Mouse (Mus musculus) MEL (cell line): ENCODE results near the gene Chst8. TPM values are rescaled to one million over a fixed set of nuclear protein-coding genes. Genes with fewer than 3 reads are reported as not detected.

Experiments
- DNase-seq: peaks from one replicate; pipeline ENCODE4 v3.0.0; 2011; ENCODE audit warnings: low read depth, low spot score
- H3K27ac ChIP-seq: 2 replicates; pipeline ENCODE4 v1.5.1; 2012; ENCODE audit warnings: low read depth, mild to moderate bottlenecking, control low read depth, low read length, moderate library complexity; ENCODE audit not compliant: control insufficient read depth
- H3K27me3 ChIP-seq, 2 experiments: fragments of 150-350 bp in 1 of 2; sonication (generic) in 1 of 2; 2 replicates each; pipeline ENCODE4 v1.6.1; 2012; ENCODE audit warnings: low read length in 2 of 2, mild to moderate bottlenecking in 2 of 2, improper control_type of control experiment in 1 of 2, moderate library complexity in 1 of 2; ENCODE audit not compliant: insufficient read depth in 2 of 2, control insufficient read depth in 1 of 2
- H3K36me3 ChIP-seq, 2 experiments: 2 replicates each; pipeline ENCODE4 v1.6.1; 2012 to 2014; ENCODE audit warnings: low read length in 2 of 2, improper control_type of control experiment in 1 of 2, inconsistent platforms in 1 of 2, mild to moderate bottlenecking in 1 of 2; ENCODE audit not compliant: insufficient read depth in 2 of 2, control insufficient read depth in 1 of 2
- H3K4me1 ChIP-seq, 2 experiments: fragments of 150-350 bp in 1 of 2; sonication (generic) in 1 of 2; 2 replicates each; pipeline ENCODE4 v1.6.1; 2012; ENCODE audit warnings: low read length in 2 of 2, improper control_type of control experiment in 1 of 2, mild to moderate bottlenecking in 1 of 2; ENCODE audit not compliant: insufficient read depth in 2 of 2, control insufficient read depth in 1 of 2
- H3K4me3 ChIP-seq, 2 experiments: fragments of 150-350 bp in 1 of 2; sonication (generic) in 1 of 2; 2 replicates each; pipeline ENCODE4 v1.5.1; 2012; ENCODE audit warnings: low read depth in 2 of 2, low read length in 2 of 2, mild to moderate bottlenecking in 2 of 2, moderate library complexity in 2 of 2, control low read depth in 1 of 2, improper control_type of control experiment in 1 of 2; ENCODE audit not compliant: control insufficient read depth in 1 of 2, insufficient read depth in 1 of 2
- H3K79me2 ChIP-seq: 2 replicates; pipeline ENCODE4 v1.6.1; 2012; ENCODE audit warnings: mild to moderate bottlenecking, low read length, moderate library complexity; ENCODE audit not compliant: control insufficient read depth, poor library complexity, insufficient read depth
- H3K9ac ChIP-seq: 2 replicates; pipeline ENCODE4 v1.6.1; 2012; ENCODE audit warnings: low read depth, mild to moderate bottlenecking, control low read depth, low read length, moderate library complexity; ENCODE audit not compliant: control insufficient read depth, poor library complexity, severe bottlenecking
- H3K9me3 ChIP-seq: fragments of 150-350 bp; sonication (generic); replicated peaks from 2 replicates; pipeline ENCODE4 v1.6.1; 2012; ENCODE audit warnings: mild to moderate bottlenecking, low read length, improper control_type of control experiment, moderate library complexity; ENCODE audit not compliant: insufficient read depth
- BHLHE40 ChIP-seq: IDR thresholded peaks from 2 replicates; pipeline ENCODE4 v1.6.1; 2012; ENCODE audit warnings: low read depth, mild to moderate bottlenecking, inconsistent platforms, low read length, improper control_type of control experiment, borderline replicate concordance
- CHD1 ChIP-seq: IDR thresholded peaks from 2 replicates; pipeline ENCODE4 v1.6.1; 2012; ENCODE audit warnings: low read depth, mild to moderate bottlenecking, inconsistent platforms, low read length, improper control_type of control experiment
- CHD2 ChIP-seq: IDR thresholded peaks from 2 replicates; pipeline ENCODE4 v1.6.1; 2011; ENCODE audit warnings: low read length, improper control_type of control experiment
- CTCF ChIP-seq, 3 experiments: IDR thresholded peaks in 2 of 3; conservative IDR thresholded peaks in 1 of 3; 2 replicates each; pipeline ENCODE4 v1.5.1; 2011 to 2012; ENCODE audit warnings: low read length in 3 of 3, low read depth in 2 of 3, mild to moderate bottlenecking in 2 of 3, improper control_type of control experiment in 1 of 3, inconsistent platforms in 1 of 3, mixed read lengths in 1 of 3, moderate library complexity in 1 of 3; ENCODE audit not compliant: control insufficient read depth in 1 of 3, insufficient read depth in 1 of 3, poor library complexity in 1 of 3, severe bottlenecking in 1 of 3
- E2F4 ChIP-seq: IDR thresholded peaks from 2 replicates; pipeline ENCODE4 v1.6.1; 2011; ENCODE audit warnings: low read depth, low read length, improper control_type of control experiment, borderline replicate concordance
- ELF1 ChIP-seq: IDR thresholded peaks from 2 replicates; pipeline ENCODE4 v1.6.1; 2014; ENCODE audit warnings: low read depth, mild to moderate bottlenecking, inconsistent platforms, low read length, improper control_type of control experiment, moderate library complexity
- EP300 ChIP-seq, 2 experiments: IDR thresholded peaks; 2 replicates each; pipeline ENCODE4 v1.6.1; 2011; ENCODE audit warnings: improper control_type of control experiment in 2 of 2, low read length in 2 of 2, low read depth in 1 of 2, mild to moderate bottlenecking in 1 of 2
- ETS1 ChIP-seq: IDR thresholded peaks from 2 replicates; pipeline ENCODE4 v1.6.1; 2012; ENCODE audit warnings: low read depth, mild to moderate bottlenecking, inconsistent platforms, low read length, improper control_type of control experiment, moderate library complexity
- GABPA ChIP-seq: IDR thresholded peaks from 2 replicates; pipeline ENCODE4 v1.6.1; 2012; ENCODE audit warnings: low read depth, mild to moderate bottlenecking, inconsistent platforms, low read length, improper control_type of control experiment, moderate library complexity
- HCFC1 ChIP-seq: IDR thresholded peaks from 2 replicates; pipeline ENCODE4 v1.6.1; 2012; ENCODE audit warnings: low read depth, mild to moderate bottlenecking, inconsistent platforms, low read length, improper control_type of control experiment, moderate library complexity
- JUND ChIP-seq: IDR thresholded peaks from 2 replicates; pipeline ENCODE4 v1.6.1; 2011; ENCODE audit warnings: low read depth, mild to moderate bottlenecking, improper control_type of control experiment, low read length
- KAT2A ChIP-seq: conservative IDR thresholded peaks from 2 replicates; pipeline ENCODE4 v1.6.1; 2012; ENCODE audit warnings: low read depth, low read length, improper control_type of control experiment, inconsistent platforms
- MAFK ChIP-seq: IDR thresholded peaks from 2 replicates; pipeline ENCODE4 v1.6.1; 2011; ENCODE audit warnings: low read depth, mild to moderate bottlenecking, low read length, improper control_type of control experiment, borderline replicate concordance
- MEF2A ChIP-seq: IDR thresholded peaks from 2 replicates; pipeline ENCODE4 v1.6.1; 2014; ENCODE audit warnings: low read depth, mild to moderate bottlenecking, inconsistent platforms, low read length, improper control_type of control experiment; ENCODE audit not compliant: poor library complexity, insufficient replicate concordance, severe bottlenecking; ENCODE audit errors: extremely low read depth
- MXI1 ChIP-seq: IDR thresholded peaks from 2 replicates; pipeline ENCODE4 v1.6.1; 2011; ENCODE audit warnings: mild to moderate bottlenecking, low read depth, low read length, improper control_type of control experiment
- MYB ChIP-seq: IDR thresholded peaks from 2 replicates; pipeline ENCODE4 v1.6.1; 2011; ENCODE audit warnings: mild to moderate bottlenecking, low read depth, low read length, improper control_type of control experiment
- POLR2A ChIP-seq, 2 experiments: IDR thresholded peaks; 2 replicates each; pipeline ENCODE4 v1.6.1; 2011 to 2012; ENCODE audit warnings: low read length in 2 of 2, mild to moderate bottlenecking in 2 of 2, control low read depth in 1 of 2, improper control_type of control experiment in 1 of 2, low read depth in 1 of 2, moderate library complexity in 1 of 2; ENCODE audit not compliant: control insufficient read depth in 1 of 2, insufficient read depth in 1 of 2, poor library complexity in 1 of 2
- POLR2AphosphoS2 ChIP-seq: IDR thresholded peaks from 2 replicates; pipeline ENCODE4 v1.6.1; 2011; ENCODE audit warnings: low read length, improper control_type of control experiment
- SIN3A ChIP-seq: IDR thresholded peaks from 2 replicates; pipeline ENCODE4 v1.6.1; 2012; ENCODE audit warnings: low read length, improper control_type of control experiment, inconsistent platforms
- TAL1 ChIP-seq: IDR thresholded peaks from 2 replicates; pipeline ENCODE4 v1.6.1; 2012; ENCODE audit warnings: mild to moderate bottlenecking, inconsistent platforms, low read length, moderate library complexity, mixed read lengths
- TBP ChIP-seq: IDR thresholded peaks from 2 replicates; pipeline ENCODE4 v1.8.0; 2011; ENCODE audit warnings: low read depth, low read length, improper control_type of control experiment
- TCF12 ChIP-seq: IDR thresholded peaks from 2 replicates; pipeline ENCODE4 v1.6.1; 2014; ENCODE audit warnings: low read depth, mild to moderate bottlenecking, inconsistent platforms, low read length, improper control_type of control experiment, moderate library complexity
- USF2 ChIP-seq, 2 experiments: IDR thresholded peaks; 2 replicates each; pipeline ENCODE4 v1.6.1; 2011 to 2012; ENCODE audit warnings: improper control_type of control experiment in 2 of 2, low read length in 2 of 2, borderline replicate concordance in 1 of 2, inconsistent platforms in 1 of 2, low read depth in 1 of 2, mild to moderate bottlenecking in 1 of 2; ENCODE audit not compliant: insufficient read depth in 1 of 2
- ZMIZ1 ChIP-seq: IDR thresholded peaks from 2 replicates; pipeline ENCODE4 v1.6.1; 2012; ENCODE audit warnings: low read depth, mild to moderate bottlenecking, inconsistent platforms, low read length, improper control_type of control experiment, moderate library complexity
- polyA plus RNA-seq, 2 experiments: library from polyadenylated mRNA; stranded (reverse) in 1 of 2; unstranded in 1 of 2; fragments of >175 nt in 1 of 2; fragments of >200 nt in 1 of 2; gene quantifications; 2 replicates each; pipeline versions ENCODE4 v1.2.1 to v1.2.4; 2012; ENCODE audit warnings: low replicate concordance in 2 of 2, low read depth in 1 of 2; ENCODE audit not compliant: insufficient read length in 2 of 2, insufficient read depth in 1 of 2, missing spikeins in 1 of 2
- total RNA-seq: library from RNA; depleted of rRNA; stranded (reverse); fragments of 300-350 nt; gene quantifications from 2 replicates; pipeline ENCODE4 v1.2.3, GENCODE M21; 2012

Gene Chst8
- total and polyA plus RNA-seq, 3 experiments = not detected

GRCm38 (mm10) chr7:34773309-34773708 is 39.2 kb downstream of the Chst8 start:
- Histone ChIP-seq H3K4me3 (no peak overlapping the region), H3K4me1 (no peaks in the 10 kb centered on the region), H3K79me2 (no peaks in the 10 kb centered on the region), H3K36me3 (no peaks in the 10 kb centered on the region), H3K27me3 (no peaks in the 10 kb centered on the region), H3K27ac (no peak overlapping the region), H3K9ac (no peak overlapping the region)
- no peak for DNase-seq
- TF ChIP-seq TCF12 = no peak
- no peak for TF ChIP-seq CHD1
- no peak for TF ChIP-seq POLR2AphosphoS2
- TF ChIP-seq E2F4 = no peak
- TF ChIP-seq, all 39 proteins: peak for 0
- no peaks in the 10 kb centered on the region for H3K9me3 ChIP-seq

- Histone ChIP-seq H3K79me2 (no peaks in the 10 kb centered on the region), H3K9ac (no peak overlapping the region), H3K9me3 (no peaks in the 10 kb centered on the region), H3K4me3 (no peak overlapping the region), H3K36me3 (no peaks in the 10 kb centered on the region), H3K27me3 (no peaks in the 10 kb centered on the region), H3K4me1 (no peaks in the 10 kb centered on the region), H3K27ac (no peak overlapping the region)
- TF ChIP-seq JUND (no peak), SIN3A (no peak), ETS1 (no peak), HCFC1 (no peak)
- no peak for DNase-seq
Measured at GRCm38 (mm10) chr7:34769531-34769930, 43.0 kb downstream of the Chst8 start.

GRCm38 (mm10) chr7:34764250-34765148 is 48.0 kb downstream of the Chst8 start:
- Histone ChIP-seq H3K36me3 (no peaks in the 10 kb centered on the region), H3K27ac (no peak overlapping the region), H3K9me3 (no peaks in the 10 kb centered on the region), H3K4me1 (no peaks in the 10 kb centered on the region), H3K9ac (no peak overlapping the region), H3K4me3 (no peak overlapping the region), H3K27me3 (no peaks in the 10 kb centered on the region), H3K79me2 (no peaks in the 10 kb centered on the region)
- no peak for TF ChIP-seq MEF2A
- TF ChIP-seq BHLHE40 = no peak
- TF ChIP-seq MXI1 = no peak
- TF ChIP-seq MAFK = no peak
- no peak for TF ChIP-seq MYB
- TF ChIP-seq TAL1 = no peak
- no peak for TF ChIP-seq EP300 (IDR thresholded peaks at IDR 0.05; ENCODE audit: low read depth in 1 of 2, low read length in 2 of 2)
- TF ChIP-seq CHD1 = no peak
- no peak for TF ChIP-seq KAT2A
- no peak for TF ChIP-seq CHD2
- no peak for TF ChIP-seq CTCF (IDR thresholded peaks at IDR 0.05 in 2 of 3, conservative IDR thresholded peaks at IDR 0.05 in 1 of 3; ENCODE audit: control insufficient read depth in 1 of 3, insufficient read depth in 1 of 3, low read depth in 2 of 3, low read length in 3 of 3, poor library complexity in 1 of 3, severe bottlenecking in 1 of 3)
- no peak for TF ChIP-seq JUND
- TF ChIP-seq ELF1 = no peak
- TF ChIP-seq ZMIZ1 = no peak
- no peak for TF ChIP-seq POLR2A (IDR thresholded peaks at IDR 0.05; ENCODE audit: control insufficient read depth in 1 of 2, insufficient read depth in 1 of 2, low read depth in 1 of 2, low read length in 2 of 2, poor library complexity in 1 of 2)
- TF ChIP-seq GABPA = no peak
- no peak for TF ChIP-seq TBP
- TF ChIP-seq USF2 (IDR thresholded peaks at IDR 0.05; ENCODE audit: borderline replicate concordance in 1 of 2, insufficient read depth in 1 of 2, low read depth in 1 of 2, low read length in 2 of 2) = no peak
- DNase-seq = no peak
